Mouse (Mus musculus): ENCODE data around the gene Polg.

DNA sequence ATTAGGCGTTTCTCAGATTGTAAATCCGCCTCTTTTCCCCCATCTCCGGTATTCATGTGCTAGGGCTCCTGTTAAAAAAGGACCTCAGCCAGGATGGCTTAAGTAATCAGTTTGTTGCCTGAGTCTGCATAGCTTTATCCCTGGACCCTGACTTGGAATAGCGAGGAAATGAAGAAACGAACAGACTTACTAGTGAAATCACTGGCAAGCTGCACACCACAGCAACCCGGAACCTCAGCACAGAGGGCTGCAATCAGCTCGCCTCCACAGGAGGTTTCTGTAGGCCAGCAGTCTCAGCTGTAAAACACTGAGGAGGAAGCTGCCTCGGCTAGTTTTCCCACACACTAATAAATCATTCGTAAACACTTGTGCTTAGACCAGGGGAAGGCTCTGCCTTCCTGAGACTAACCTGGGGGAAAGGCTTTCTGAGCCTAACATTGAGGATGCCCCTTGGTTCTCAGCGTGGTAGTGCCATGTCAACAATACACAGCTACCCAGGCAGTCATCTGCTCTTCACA, 68.7 kb downstream of the Polg start:
- TF ChIP-seq MYOG (IDR thresholded peaks at IDR 0.05; ENCODE audit: control insufficient read depth, extremely low read depth, insufficient read length) (no peak), FOSL1 (IDR thresholded peaks at IDR 0.05; ENCODE audit: insufficient read depth, low read length, poor library complexity, severe bottlenecking) (no peak), CTCF (IDR thresholded peaks at IDR 0.05; ENCODE audit: control insufficient read depth, insufficient read depth, insufficient read length) (no peak), USF1 (IDR thresholded peaks at IDR 0.05; ENCODE audit: low read depth) (no peak)
